In the genomic region with DNA sequence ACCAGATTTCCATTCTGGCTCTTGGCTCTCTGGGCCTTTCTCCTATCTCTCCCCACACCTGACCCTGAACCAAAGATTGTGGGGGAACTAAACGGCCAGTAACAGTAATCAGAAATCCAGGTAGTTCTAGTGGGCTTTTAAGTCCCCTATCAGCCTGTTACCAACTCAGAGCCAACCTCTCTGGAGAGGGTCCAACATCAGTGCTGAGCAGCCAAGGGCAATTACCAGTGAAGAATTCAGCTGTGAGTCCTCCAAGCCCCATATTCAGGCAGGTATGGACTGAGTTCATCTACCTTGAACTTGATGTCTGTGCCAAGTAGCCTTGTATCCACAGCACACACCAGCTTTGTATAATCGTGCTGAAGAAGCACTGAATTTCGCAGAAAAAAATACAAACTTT, we compare ENCODE assay signal across 25 mouse cellular contexts.
DNase-seq lines count a peak whose midpoint lies in the region; ATAC-seq and TF ChIP-seq lines count a peak whose summit lies in the region.
"Had no signal": no experiment of that assay in that cellular context is flagged by ENCODE, and none has a peak within 500 bp of the region (broad histone marks: within the 10 kb centered on the region; RNA-seq: fewer than 3 reads in every experiment).

No protein-coding gene starts in this region.

- no peak for ATAC-seq in forebrain, embryonic 14.5 days
- ATAC-seq in forebrain, postnatal 0 days, result no peak
- ATAC-seq: activated CD4-positive, CD25-positive, alpha-beta regulatory T cell, adult 4 months; CD4-positive, CD25-positive, alpha-beta regulatory T cell, adult 4 months; forebrain, embryonic 15.5 days; Patski had no signal

- peak; percentile 79 to 82 for DNase-seq in cerebellum, postnatal 10 days
- DNase-seq in cerebellum, adult 8-10 months, result no peak
- peak; percentile 4 for DNase-seq in forebrain, embryonic 14.5 days (ENCODE audit: low spot score)
- DNase-seq in forebrain, postnatal 0 days, result no peak
- DNase-seq in brain, embryonic 14.5 days (ENCODE audit: low read depth), result peak; percentile 20
- DNase-seq: adrenal gland, adult 8-10 months; adrenal gland, postnatal 14 days; adrenal gland, postnatal 36 days; B cell, adult 2 months; cerebellum, adult 11 months; cerebellum, adult 2 months; cerebellum, adult 9-11 months; cerebellum, postnatal 36 days; embryo, embryonic 11 days had no signal

- H3K27ac ChIP-seq in forebrain, embryonic 14.5 days (ENCODE audit: low read depth, low read length), result no peak overlapping the region
- H3K27ac ChIP-seq in forebrain, postnatal 0 days (ENCODE audit: low read depth, low read length), result no peak overlapping the region
- H3K27ac ChIP-seq: embryonic facial prominence, embryonic 13.5 days; embryonic facial prominence, embryonic 15.5 days; forebrain, embryonic 10.5 days; forebrain, embryonic 12.5 days; forebrain, embryonic 15.5 days had no signal

- H3K4me1 ChIP-seq in forebrain, embryonic 14.5 days (ENCODE audit: control insufficient read depth, insufficient read depth, low read length), result no peaks in the 10 kb centered on the region
- H3K4me1 ChIP-seq in forebrain, postnatal 0 days (ENCODE audit: insufficient read depth), result no peaks in the 10 kb centered on the region
- H3K4me1 ChIP-seq: embryonic facial prominence, embryonic 13.5 days; embryonic facial prominence, embryonic 15.5 days; forebrain, embryonic 10.5 days; forebrain, embryonic 12.5 days; forebrain, embryonic 15.5 days had no signal

- no peaks in the 10 kb centered on the region for H3K27me3 ChIP-seq in forebrain, embryonic 14.5 days (replicated peaks; ENCODE audit: control insufficient read depth, insufficient read depth, low read length)
- H3K27me3 ChIP-seq in forebrain, postnatal 0 days (ENCODE audit: insufficient read depth, low read length), result no peaks in the 10 kb centered on the region
- H3K27me3 ChIP-seq: CH12.LX; embryonic facial prominence, embryonic 13.5 days; embryonic facial prominence, embryonic 15.5 days; forebrain, embryonic 12.5 days; forebrain, embryonic 15.5 days; Patski had no signal

- WGBS in forebrain, embryonic 14.5 days, result 86% methylated on average over 3 of the region's 3 CpGs
- 81% methylated on average over 3 of the region's 3 CpGs for WGBS in forebrain, postnatal 0 days

- no peak overlapping the region for H3K4me3 ChIP-seq in forebrain, embryonic 14.5 days (ENCODE audit: low read depth, low read length)
- no peak overlapping the region for H3K4me3 ChIP-seq in forebrain, postnatal 0 days (ENCODE audit: low read depth, low read length)
- H3K4me3 ChIP-seq: embryonic facial prominence, embryonic 13.5 days; embryonic facial prominence, embryonic 15.5 days; erythroblast, embryonic 14.5 days; forebrain, embryonic 10.5 days; forebrain, embryonic 12.5 days; forebrain, embryonic 15.5 days had no signal

- TF ChIP-seq CTCF in forebrain, postnatal 0 days (IDR thresholded peaks at IDR 0.05; ENCODE audit: low read depth), result no peak
- no peak for TF ChIP-seq CTCF in brain, embryonic 14.5 days (IDR thresholded peaks at IDR 0.05; ENCODE audit: borderline replicate concordance, extremely low read depth, insufficient read depth, insufficient read length)

- no peak overlapping the region for H3K9ac ChIP-seq in forebrain, embryonic 14.5 days (ENCODE audit: low read length)
- H3K9ac ChIP-seq in forebrain, postnatal 0 days, result no peak overlapping the region
- H3K9ac ChIP-seq: embryonic facial prominence, embryonic 13.5 days; embryonic facial prominence, embryonic 15.5 days; forebrain, embryonic 12.5 days; forebrain, embryonic 15.5 days had no signal

- H3K4me2 ChIP-seq in forebrain, embryonic 14.5 days (ENCODE audit: low read length), result no peak overlapping the region
- H3K4me2 ChIP-seq in forebrain, postnatal 0 days (ENCODE audit: low read depth), result no peak overlapping the region
- H3K4me2 ChIP-seq: embryonic facial prominence, embryonic 13.5 days; embryonic facial prominence, embryonic 15.5 days; forebrain, embryonic 12.5 days; forebrain, embryonic 15.5 days had no signal

- H3K9me3 ChIP-seq in forebrain, embryonic 14.5 days (replicated peaks; ENCODE audit: control insufficient read depth, low read length), result no peaks in the 10 kb centered on the region
- no peaks in the 10 kb centered on the region for H3K9me3 ChIP-seq in forebrain, postnatal 0 days (ENCODE audit: low read length)
- H3K9me3 ChIP-seq: embryonic facial prominence, embryonic 13.5 days; embryonic facial prominence, embryonic 15.5 days; forebrain, embryonic 10.5 days; forebrain, embryonic 12.5 days; forebrain, embryonic 15.5 days; G1E had no signal

- no peak for TF ChIP-seq POLR2A in brain, embryonic 14.5 days (IDR thresholded peaks at IDR 0.05; ENCODE audit: borderline replicate concordance, extremely low read depth, insufficient read depth, insufficient read length, poor library complexity, severe bottlenecking)

- no peaks in the 10 kb centered on the region for H3K36me3 ChIP-seq in forebrain, embryonic 14.5 days (ENCODE audit: control insufficient read depth, insufficient read depth, low read length)
- no peaks in the 10 kb centered on the region for H3K36me3 ChIP-seq in forebrain, postnatal 0 days (ENCODE audit: insufficient read depth)
- H3K36me3 ChIP-seq: embryonic facial prominence, embryonic 13.5 days; embryonic facial prominence, embryonic 15.5 days; forebrain, embryonic 10.5 days; forebrain, embryonic 12.5 days; forebrain, embryonic 15.5 days; G1E had no signal

Comparison
In these comparisons a context has a peak if more than half of its experiments do, and no peak if none do; other contexts are left out.
1. DNase-seq: peak in cerebellum, postnatal 10 days (2 of 2), forebrain, embryonic 14.5 days (single experiment) and brain, embryonic 14.5 days (single experiment); none in cerebellum, adult 8-10 months (single experiment) and forebrain, postnatal 0 days (single experiment).